Mouse (Mus musculus) ES-E14 (cell line): ENCODE measurements around the gene Med27. TPM values are rescaled to one million over a fixed set of nuclear protein-coding genes. Genes with fewer than 3 reads are reported as not detected.
"Not testable (repeated sequence)": the region's sequence is repeated elsewhere in the genome, so short reads cannot be mapped to it uniquely, and the experiment has no call there.

ENCODE experiments used
- DNase-seq: peaks from one replicate; pipeline ENCODE4 v3.0.0-alpha.2; 2013; ENCODE audit warnings: low read depth, low spot score
- H3K27ac ChIP-seq: 2 replicates; pipeline ENCODE4 v1.5.1; 2012; ENCODE audit warnings: low read depth, mild to moderate bottlenecking, low read length, moderate library complexity, mixed read lengths; ENCODE audit not compliant: poor library complexity, insufficient read depth, severe bottlenecking
- H3K36me3 ChIP-seq: 2 replicates; pipeline ENCODE4 v1.6.1; 2012; ENCODE audit warnings: mild to moderate bottlenecking, low read length, moderate library complexity, mixed read lengths; ENCODE audit not compliant: control insufficient read depth, poor library complexity, insufficient read depth, severe bottlenecking
- H3K4me1 ChIP-seq, 2 experiments: fragments of 150-350 bp in 1 of 2; sonication (generic) in 1 of 2; 2 replicates each; pipeline ENCODE4 v1.6.1; 2012; ENCODE audit warnings: low read length in 2 of 2, mild to moderate bottlenecking in 1 of 2, mixed read lengths in 1 of 2; ENCODE audit not compliant: control insufficient read depth in 2 of 2, insufficient read depth in 2 of 2, poor library complexity in 1 of 2
- H3K4me3 ChIP-seq, 2 experiments: fragments of 150-350 bp in 1 of 2; sonication (generic) in 1 of 2; 2 replicates each; pipeline ENCODE4 v1.5.1; 2012; ENCODE audit warnings: low read length in 2 of 2, low read depth in 1 of 2, mild to moderate bottlenecking in 1 of 2, mixed read lengths in 1 of 2; ENCODE audit not compliant: insufficient read depth in 1 of 2, poor library complexity in 1 of 2, severe bottlenecking in 1 of 2
- H3K9ac ChIP-seq: 2 replicates; pipeline ENCODE4 v1.6.1; 2012; ENCODE audit warnings: low read depth, mild to moderate bottlenecking, low read length, mixed read lengths; ENCODE audit not compliant: poor library complexity, insufficient read depth, severe bottlenecking
- H3K9me3 ChIP-seq: fragments of 150-350 bp; sonication (generic); 2 replicates; pipeline ENCODE4 v1.6.1; 2012; ENCODE audit warnings: low read depth, mild to moderate bottlenecking, low read length; ENCODE audit not compliant: control insufficient read depth, insufficient read depth
- CHD2 ChIP-seq: IDR thresholded peaks from 2 replicates; pipeline ENCODE4 v1.6.1; 2014; ENCODE audit warnings: mild to moderate bottlenecking, low read depth, low read length, inconsistent platforms
- HCFC1 ChIP-seq: IDR thresholded peaks from 2 replicates; pipeline ENCODE4 v1.6.1; 2012; ENCODE audit warnings: low read length, inconsistent platforms, borderline replicate concordance; ENCODE audit not compliant: insufficient read depth
- MAFK ChIP-seq: IDR thresholded peaks from 2 replicates; pipeline ENCODE4 v1.6.1; 2014; ENCODE audit warnings: mild to moderate bottlenecking, low read depth, low read length, inconsistent platforms; ENCODE audit not compliant: insufficient read depth
- ZC3H11A ChIP-seq: IDR thresholded peaks from 2 replicates; pipeline ENCODE4 v1.6.1; 2012; ENCODE audit warnings: low read depth, mild to moderate bottlenecking, inconsistent platforms, low read length, borderline replicate concordance
- ZNF384 ChIP-seq: IDR thresholded peaks from 2 replicates; pipeline ENCODE4 v1.6.1; 2012; ENCODE audit warnings: low read depth, low read length, inconsistent platforms
- in situ Hi-C, 2 experiments: fragments of 600-800 bp; cut with MboI; formaldehyde crosslinking; loops; one replicate each; pipeline ENCODE4 v1.15.1; 2025; ENCODE audit warnings: low sequenced_read_pairs in 2 of 2, inconsistent platforms in 1 of 2; ENCODE audit not compliant: unreplicated experiment in 2 of 2
- total RNA-seq: library from RNA; depleted of rRNA; stranded (reverse); fragments of 300-350 nt; gene quantifications from 2 replicates; pipeline ENCODE4 v1.2.3, GENCODE M21; 2012

Med27 gene
- total RNA-seq, 1 experiment: 25.6 TPM

- Histone ChIP-seq H3K9ac (no peak overlapping the region), H3K4me3 (no peak overlapping the region), H3K9me3 (no peaks in the 10 kb centered on the region), H3K4me1 (peaks cover 0 to 2% of the 10 kb centered on the region in 2 experiments; a peak in 1 of 4 replicates), H3K36me3 (no peaks in the 10 kb centered on the region), H3K27ac (no peak overlapping the region)
- in situ Hi-C loops: no loop called here
- no peak for DNase-seq
- TF ChIP-seq ZNF384: no peak
- TF ChIP-seq HCFC1: no peak
- TF ChIP-seq ZC3H11A: no peak
- no peak for TF ChIP-seq CHD2
- TF ChIP-seq MAFK: no peak
These were observed 182.2 kb downstream of the Med27 start for GRCm38 (mm10) chr2:29528811-29529210.

GRCm38 (mm10) chr2:29529788-29530187, 183.2 kb downstream of the Med27 start:
- H3K9me3 ChIP-seq, H3K4me3 ChIP-seq, in situ Hi-C loops, DNase-seq, H3K27ac ChIP-seq, H3K9ac ChIP-seq, H3K36me3 ChIP-seq, H3K4me1 ChIP-seq: not testable (repeated sequence)

GRCm38 (mm10) chr2:29532173-29532572, 185.6 kb downstream of the Med27 start:
- no peak overlapping the region for H3K9ac ChIP-seq
- in situ Hi-C loops: no loop called here
- no peak for TF ChIP-seq ZC3H11A
- no peak for TF ChIP-seq HCFC1
- TF ChIP-seq CHD2: no peak
- no peak for TF ChIP-seq ZNF384
- no peak for TF ChIP-seq MAFK
- no peak overlapping the region for H3K4me3 ChIP-seq
- H3K27ac ChIP-seq: no peak overlapping the region
- no peaks in the 10 kb centered on the region for H3K9me3 ChIP-seq
- no peaks in the 10 kb centered on the region for H3K36me3 ChIP-seq
- H3K4me1 ChIP-seq: 0 out of 4 replicates have a peak, but pooled peaks cover 0 to 3% of the 10 kb centered on the region in 2 experiments
- DNase-seq: no peak

- DNase-seq: no peak
- Histone ChIP-seq H3K27ac (no peak overlapping the region), H3K4me3 (no peak overlapping the region), H3K4me1 (peaks cover 0 to 7% of the 10 kb centered on the region in 2 experiments; a peak in 1 of 4 replicates), H3K9ac (no peak overlapping the region), H3K36me3 (no peaks in the 10 kb centered on the region), H3K9me3 (no peaks in the 10 kb centered on the region)
- no peak for TF ChIP-seq MAFK
- TF ChIP-seq CHD2: no peak
- no peak for TF ChIP-seq HCFC1
- TF ChIP-seq ZNF384: no peak
- no peak for TF ChIP-seq ZC3H11A
- in situ Hi-C loops: no loop called here
These were observed 186.3 kb downstream of the Med27 start for GRCm38 (mm10) chr2:29532921-29533320.

GRCm38 (mm10) chr2:29535566-29536244, 189.1 kb downstream of the Med27 start:
- no peaks in the 10 kb centered on the region for H3K9me3 ChIP-seq
- H3K27ac ChIP-seq: no peak overlapping the region
- no peaks in the 10 kb centered on the region for H3K36me3 ChIP-seq
- in situ Hi-C loops: no loop called here
- DNase-seq: no peak
- no peak for TF ChIP-seq ZC3H11A
- TF ChIP-seq ZNF384: no peak
- no peak overlapping the region for H3K9ac ChIP-seq
- no peak overlapping the region for H3K4me3 ChIP-seq
- H3K4me1 ChIP-seq: peaks cover 0 to 7% of the 10 kb centered on the region in 2 experiments; a peak in 1 of 4 replicates
